Mouse (Mus musculus) liver, postnatal 0 days (tissue): ENCODE data around the gene Gm4981.

Experiments
- CTCF ChIP-seq: sonication (generic); IDR thresholded peaks from 2 replicates; pipeline ENCODE4 v1.5.1; 2016; ENCODE audit warnings: antibody characterized with exemption, low read depth
- EP300 ChIP-seq: IDR thresholded peaks from 2 replicates; pipeline ENCODE4 v1.6.1; 2016; ENCODE audit warnings: antibody characterized with exemption, low read depth, mild to moderate bottlenecking

- TF ChIP-seq CTCF (no peak), EP300 (no peak)
Observed at GRCm38 (mm10) chr10:58282238-58282637, 45.7 kb upstream of the Gm4981 start.
